Mouse (Mus musculus) liver, adult 2 months (tissue): ENCODE measurements around the gene Ttc27.

ENCODE experiments used
- CTCF ChIP-seq: fragments of 200-500 bp; IDR thresholded peaks from 2 replicates; pipeline ENCODE4 v1.5.1; 2011; ENCODE audit warnings: low read depth, low read length, control low read depth
- POLR2A ChIP-seq: fragments of 200-500 bp; IDR thresholded peaks from 2 replicates; pipeline ENCODE4 v1.6.1; 2011; ENCODE audit warnings: low read length, control low read depth; ENCODE audit not compliant: insufficient read depth; ENCODE audit errors: extremely low read depth

- TF ChIP-seq POLR2A = no peak
- no peak for TF ChIP-seq CTCF
Measured at GRCm38 (mm10) chr17:74732872-74733271, 15.3 kb downstream of the Ttc27 start.
